Mouse (Mus musculus): ENCODE measurements around the gene B230118H07Rik. TPM values are rescaled to one million over a fixed set of nuclear protein-coding genes. Genes with fewer than 3 reads are reported as not detected.

The B230118H07Rik gene
- polyA plus RNA-seq, 1 experiment from 2014 or later: 46.4 TPM

DNA sequence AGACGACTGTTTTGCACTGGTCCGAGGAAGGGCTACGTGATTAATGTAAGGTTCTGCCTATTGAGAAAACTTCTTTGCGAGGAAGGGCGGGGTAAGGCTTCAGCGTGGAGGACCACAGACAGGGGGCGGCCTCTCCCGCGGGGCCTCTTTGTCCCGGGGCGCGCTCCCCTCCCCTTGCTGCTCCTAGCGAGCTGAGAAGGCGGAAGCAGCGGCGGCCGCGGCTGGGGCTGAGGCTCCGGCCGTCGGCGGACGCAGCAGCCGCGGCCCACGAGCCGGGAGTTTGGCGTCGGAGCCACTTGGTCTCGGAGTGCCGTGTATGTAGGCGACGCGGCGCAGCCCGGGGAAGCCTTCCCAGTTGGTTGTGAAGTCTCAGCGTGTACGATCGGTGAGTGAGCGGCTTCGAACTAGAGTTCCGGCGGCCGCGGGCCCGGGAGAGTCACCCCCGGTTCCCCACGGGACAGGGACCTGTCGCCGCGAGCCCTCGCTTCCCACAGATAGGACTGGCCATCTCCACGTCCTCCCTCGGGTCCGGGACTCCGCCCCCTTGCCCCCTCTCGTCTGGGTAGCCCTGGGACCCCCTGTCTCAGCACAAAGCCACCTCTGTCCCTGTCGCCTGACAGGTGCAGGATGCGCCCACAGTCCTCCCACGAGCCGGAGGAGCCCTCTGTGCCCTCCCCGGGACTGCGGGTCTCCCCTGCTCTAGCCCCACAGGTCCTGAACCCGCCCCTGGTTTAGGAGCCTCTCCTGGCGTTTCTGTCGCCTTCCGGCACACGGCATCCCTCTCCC is 29.1 kb upstream of the B230118H07Rik start, which contains the start of gene Traf6:
Gene Traf6, plus strand, starts transcription at position 194 of the 786 bp plus-strand sequence.
- WGBS: under 1% methylated on average over 68 of the region's 68 CpGs
- peak; percentile 97 for ATAC-seq
- Histone ChIP-seq H3K4me1 (ENCODE audit: control insufficient read depth, insufficient read depth, low read length) (0 out of 2 replicates have a peak, but pooled peaks cover 4% of the 10 kb centered on the region), H3K4me3 (ENCODE audit: low read length) (peak within 1 kb of the TSS; percentile 90), H3K36me3 (ENCODE audit: control insufficient read depth, insufficient read depth, low read length) (no peaks in the 10 kb centered on the region), H3K9ac (ENCODE audit: low read depth, low read length) (peak within 1 kb of the TSS; percentile 89), H3K4me2 (ENCODE audit: low read depth, low read length) (peak within 1 kb of the TSS; percentile 80), H3K9me3 (ENCODE audit: control insufficient read depth, low read length) (no peaks in the 10 kb centered on the region), H3K27ac (ENCODE audit: low read length) (peak within 1 kb of the TSS; percentile 54; the same call in 1 of the 2 replicates), H3K27me3 (replicated peaks; ENCODE audit: control insufficient read depth, insufficient read depth, low read length) (no peaks in the 10 kb centered on the region)

DNA sequence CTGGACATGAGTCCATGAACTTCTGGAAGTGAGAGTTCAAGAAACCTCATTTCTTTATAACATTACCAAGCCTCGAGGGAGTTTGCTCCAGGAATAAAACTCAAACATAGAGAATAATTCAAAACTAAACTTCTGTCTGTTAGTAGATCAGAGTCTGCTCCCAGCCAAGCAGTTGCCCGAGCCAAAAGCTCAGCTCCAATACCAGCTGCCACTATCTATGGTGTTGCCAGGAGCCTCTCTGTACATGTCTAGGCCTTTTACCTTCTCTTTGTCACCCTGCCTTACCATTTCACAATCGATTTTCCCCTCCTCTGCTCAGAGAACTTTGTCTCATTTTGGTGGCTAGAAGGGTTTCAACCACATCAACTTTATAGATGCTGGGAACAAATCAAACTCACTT is 24.2 kb upstream of the B230118H07Rik start:
- H3K4me1 ChIP-seq (ENCODE audit: control insufficient read depth, insufficient read depth, low read length): no peaks in the 10 kb centered on the region
- H3K9ac ChIP-seq (ENCODE audit: low read depth, low read length): no peak overlapping the region
- no peak overlapping the region for H3K4me2 ChIP-seq (ENCODE audit: low read depth, low read length)
- no peak for ATAC-seq
- no peak overlapping the region for H3K27ac ChIP-seq (ENCODE audit: low read length)
- H3K4me3 ChIP-seq (ENCODE audit: low read length): no peak overlapping the region
- H3K36me3 ChIP-seq (ENCODE audit: control insufficient read depth, insufficient read depth, low read length): no peaks in the 10 kb centered on the region
- 0 out of 2 replicates have a peak, but pooled peaks cover 2% of the 10 kb centered on the region for H3K27me3 ChIP-seq (replicated peaks; ENCODE audit: control insufficient read depth, insufficient read depth, low read length)
- 75% methylated on average over 3 of the region's 3 CpGs for WGBS
- H3K9me3 ChIP-seq (ENCODE audit: control insufficient read depth, low read length): no peaks in the 10 kb centered on the region

DNA sequence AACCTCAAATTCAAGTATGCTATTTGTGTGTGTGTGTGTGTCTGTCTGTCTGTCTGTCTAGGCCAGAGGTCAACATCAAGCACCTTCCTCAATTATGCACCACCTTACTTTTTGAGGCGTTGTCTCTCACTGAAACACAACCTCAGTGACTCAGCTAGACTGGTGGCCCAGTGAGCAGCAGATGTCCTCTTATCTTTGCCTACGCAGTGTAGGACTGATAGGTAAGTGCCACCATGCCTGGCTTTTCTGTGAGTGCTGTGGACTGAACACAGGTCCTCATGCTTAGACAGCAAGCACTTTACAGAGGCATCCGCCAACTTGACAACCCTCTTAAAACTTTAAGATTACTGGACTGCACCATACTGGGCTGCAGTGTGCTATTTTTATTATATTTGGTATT is 19.4 kb upstream of the B230118H07Rik start:
- Histone ChIP-seq H3K9ac (ENCODE audit: low read depth, low read length) (no peak overlapping the region), H3K4me2 (ENCODE audit: low read depth, low read length) (no peak overlapping the region), H3K27me3 (replicated peaks; ENCODE audit: control insufficient read depth, insufficient read depth, low read length) (0 out of 2 replicates have a peak, but pooled peaks cover 2% of the 10 kb centered on the region), H3K36me3 (ENCODE audit: control insufficient read depth, insufficient read depth, low read length) (no peaks in the 10 kb centered on the region), H3K4me1 (ENCODE audit: control insufficient read depth, insufficient read depth, low read length) (no peaks in the 10 kb centered on the region), H3K27ac (ENCODE audit: low read length) (no peak overlapping the region), H3K9me3 (ENCODE audit: control insufficient read depth, low read length) (no peaks in the 10 kb centered on the region), H3K4me3 (ENCODE audit: low read length) (no peak overlapping the region)
- 86% methylated on average over 3 of the region's 3 CpGs for WGBS
- no peak for ATAC-seq

- 81% methylated on average over 3 of the region's 3 CpGs for WGBS
- H3K4me2 ChIP-seq (ENCODE audit: low read depth, low read length): no peak overlapping the region
- H3K27ac ChIP-seq (ENCODE audit: low read length): no peak overlapping the region
- H3K9me3 ChIP-seq (ENCODE audit: control insufficient read depth, low read length): no peaks in the 10 kb centered on the region
- H3K4me1 ChIP-seq (ENCODE audit: control insufficient read depth, insufficient read depth, low read length): peaks cover 3% of the 10 kb centered on the region; the same call in 1 of the 2 replicates
- H3K27me3 ChIP-seq (replicated peaks; ENCODE audit: control insufficient read depth, insufficient read depth, low read length): no peaks in the 10 kb centered on the region
- no peak overlapping the region for H3K4me3 ChIP-seq (ENCODE audit: low read length)
- H3K36me3 ChIP-seq (ENCODE audit: control insufficient read depth, insufficient read depth, low read length): no peaks in the 10 kb centered on the region
- H3K9ac ChIP-seq (ENCODE audit: low read depth, low read length): no peak overlapping the region
- no peak for ATAC-seq
Measured at GRCm38 (mm10) chr2:101665703-101666092, 16.4 kb upstream of the B230118H07Rik start.

- ATAC-seq: peak; percentile 68
- Histone ChIP-seq H3K27me3 (replicated peaks; ENCODE audit: control insufficient read depth, insufficient read depth, low read length) (no peaks in the 10 kb centered on the region), H3K9me3 (ENCODE audit: control insufficient read depth, low read length) (no peaks in the 10 kb centered on the region), H3K27ac (ENCODE audit: low read length) (no peak overlapping the region), H3K4me3 (ENCODE audit: low read length) (no peak overlapping the region), H3K4me2 (ENCODE audit: low read depth, low read length) (no peak overlapping the region), H3K36me3 (ENCODE audit: control insufficient read depth, insufficient read depth, low read length) (no peaks in the 10 kb centered on the region), H3K9ac (ENCODE audit: low read depth, low read length) (no peak overlapping the region), H3K4me1 (ENCODE audit: control insufficient read depth, insufficient read depth, low read length) (peaks cover 3% of the 10 kb centered on the region; the same call in 1 of the 2 replicates)
- 26% methylated on average over 9 of the region's 9 CpGs for WGBS
Measured at GRCm38 (mm10) chr2:101665058-101665702, 15.8 kb upstream of the B230118H07Rik start.

DNA sequence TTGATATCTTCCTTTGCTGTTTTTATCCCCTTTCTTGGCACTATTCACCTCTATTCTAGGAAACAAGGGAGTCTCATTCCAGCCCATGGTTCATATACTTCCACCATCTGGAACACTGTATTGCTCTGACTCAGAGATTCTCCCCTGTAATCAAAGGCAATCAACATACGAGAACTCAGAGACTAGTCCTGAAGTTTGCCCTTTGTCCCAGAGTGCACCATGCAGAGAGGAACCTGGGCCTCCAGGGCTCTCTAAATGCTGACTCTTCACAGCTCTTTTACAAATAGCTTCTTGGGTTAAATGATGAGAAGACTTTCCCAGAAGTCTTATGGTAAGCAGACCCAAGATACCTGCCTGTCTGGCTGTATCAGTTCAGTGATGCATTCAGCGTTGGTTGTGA is 11.2 kb upstream of the B230118H07Rik start:
- no peak overlapping the region for H3K27ac ChIP-seq (ENCODE audit: low read length)
- H3K36me3 ChIP-seq (ENCODE audit: control insufficient read depth, insufficient read depth, low read length): no peaks in the 10 kb centered on the region
- H3K27me3 ChIP-seq (replicated peaks; ENCODE audit: control insufficient read depth, insufficient read depth, low read length): no peaks in the 10 kb centered on the region
- H3K4me2 ChIP-seq (ENCODE audit: low read depth, low read length): no peak overlapping the region
- no peak overlapping the region for H3K9ac ChIP-seq (ENCODE audit: low read depth, low read length)
- peaks cover 3% of the 10 kb centered on the region; the same call in 1 of the 2 replicates for H3K4me1 ChIP-seq (ENCODE audit: control insufficient read depth, insufficient read depth, low read length)
- no peaks in the 10 kb centered on the region for H3K9me3 ChIP-seq (ENCODE audit: control insufficient read depth, low read length)
- no peak overlapping the region for H3K4me3 ChIP-seq (ENCODE audit: low read length)
- ATAC-seq: peak; percentile 94
- 63% methylated on average over 2 of the region's 2 CpGs for WGBS

DNA sequence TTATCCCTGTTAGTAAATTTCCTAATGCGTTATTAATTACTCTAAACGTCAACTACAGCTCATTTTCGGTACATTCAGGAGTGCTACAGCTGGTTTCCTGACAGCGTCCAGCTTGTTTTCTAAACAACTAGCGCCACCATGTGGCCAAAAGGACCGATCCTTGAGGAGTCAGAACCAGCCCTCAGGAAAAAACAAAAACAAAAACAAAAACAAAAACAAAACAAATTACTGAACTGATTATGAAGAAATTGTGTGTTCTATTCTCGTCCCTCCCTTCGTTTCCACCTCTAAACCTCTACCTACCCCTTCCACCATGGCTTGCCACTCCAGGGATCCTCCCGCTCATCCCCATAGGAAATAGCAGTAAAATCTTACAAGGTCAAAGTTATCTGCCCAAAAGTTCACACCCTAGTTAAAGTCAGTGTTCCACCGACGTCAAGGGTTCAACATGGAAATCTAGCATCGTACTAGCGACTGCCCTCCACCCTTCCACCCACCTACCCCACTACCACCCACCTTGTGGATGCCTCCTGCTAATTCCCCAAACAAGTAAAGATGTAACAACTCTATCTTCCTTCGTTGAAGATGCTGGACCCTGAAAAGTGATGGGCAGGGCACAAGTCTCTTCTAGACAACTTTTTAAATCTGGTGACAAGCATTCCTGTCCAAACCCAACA is 3.7 kb upstream of the B230118H07Rik start:
- ATAC-seq: peak; percentile 73
- Histone ChIP-seq H3K4me3 (ENCODE audit: low read length) (peak overlapping the region; percentile 3; the same call in 1 of the 2 replicates), H3K9ac (ENCODE audit: low read depth, low read length) (no peak overlapping the region)

DNA sequence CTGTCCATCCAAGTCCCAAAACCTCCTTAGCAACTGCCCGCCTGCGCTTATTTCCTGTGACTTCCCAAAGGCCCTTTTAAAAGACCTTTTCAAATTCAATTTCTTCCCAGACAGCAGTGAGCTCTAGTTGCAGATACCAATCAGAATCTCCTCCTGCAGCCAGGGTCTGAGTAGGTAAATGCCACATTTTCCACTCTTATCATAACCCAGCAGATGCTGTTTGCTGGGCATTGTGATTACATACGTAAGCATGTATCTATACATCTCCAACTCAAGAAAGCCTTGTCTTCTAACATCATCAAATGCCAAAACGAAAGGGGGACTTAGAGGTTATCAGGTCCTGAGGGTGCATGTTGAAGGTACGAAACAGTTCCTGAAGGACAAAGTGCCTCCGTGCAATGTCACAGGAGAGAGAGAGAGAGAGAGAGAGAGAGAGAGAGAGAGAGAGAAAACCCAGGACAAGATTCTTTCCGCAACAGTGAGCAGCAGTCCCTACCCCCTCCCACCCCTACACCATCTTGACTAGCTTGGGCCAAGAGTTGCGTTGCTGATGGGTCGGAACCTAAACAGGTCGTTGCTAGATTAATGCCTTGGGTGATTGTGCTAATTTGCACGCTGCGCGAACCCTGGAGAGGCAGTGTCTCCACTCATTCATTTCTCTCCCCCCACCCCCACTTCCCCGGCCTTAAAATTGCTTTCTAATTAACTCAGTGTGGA is 3.0 kb upstream of the B230118H07Rik start:
- Histone ChIP-seq H3K4me2 (ENCODE audit: low read depth, low read length) (peak overlapping the region; percentile 53), H3K27ac (ENCODE audit: low read length) (no peak overlapping the region), H3K4me1 (ENCODE audit: control insufficient read depth, insufficient read depth, low read length) (no peaks in the 10 kb centered on the region; the same call in 1 of the 2 replicates), H3K27me3 (replicated peaks; ENCODE audit: control insufficient read depth, insufficient read depth, low read length) (no peaks in the 10 kb centered on the region), H3K36me3 (ENCODE audit: control insufficient read depth, insufficient read depth, low read length) (no peaks in the 10 kb centered on the region), H3K4me3 (ENCODE audit: low read length) (peak overlapping the region; percentile 3; the same call in 1 of the 2 replicates), H3K9ac (ENCODE audit: low read depth, low read length) (no peak overlapping the region), H3K9me3 (ENCODE audit: control insufficient read depth, low read length) (no peaks in the 10 kb centered on the region)
- ATAC-seq: peak; percentile 52
- 40% methylated on average over 14 of the region's 14 CpGs for WGBS

More for the DNA sequence above, 3.7 kb upstream of the B230118H07Rik start:
- H3K4me2 ChIP-seq (ENCODE audit: low read depth, low read length): peak overlapping the region; percentile 53
- H3K9me3 ChIP-seq (ENCODE audit: control insufficient read depth, low read length): no peaks in the 10 kb centered on the region
- 18% methylated on average over 14 of the region's 14 CpGs for WGBS
- no peaks in the 10 kb centered on the region for H3K27me3 ChIP-seq (replicated peaks; ENCODE audit: control insufficient read depth, insufficient read depth, low read length)
- no peaks in the 10 kb centered on the region; the same call in 1 of the 2 replicates for H3K4me1 ChIP-seq (ENCODE audit: control insufficient read depth, insufficient read depth, low read length)
- H3K36me3 ChIP-seq (ENCODE audit: control insufficient read depth, insufficient read depth, low read length): no peaks in the 10 kb centered on the region
- H3K27ac ChIP-seq (ENCODE audit: low read length): no peak overlapping the region

Measured in intestine, embryonic 16.5 days (tissue).